Mouse (Mus musculus) neural tube, embryonic 10.5 days (tissue): ENCODE measurements around the gene Maml3.

Source experiments
- DNase-seq: peaks from one replicate; pipeline ENCODE4 v3.0.0-alpha.2; 2017; ENCODE audit warnings: low spot score; ENCODE audit errors: extremely low spot score

The Maml3 gene

GRCm38 (mm10) chr3:51673408-51674086, 431.3 kb downstream of the Maml3 start:
- peak; percentile 40 for DNase-seq

DNA sequence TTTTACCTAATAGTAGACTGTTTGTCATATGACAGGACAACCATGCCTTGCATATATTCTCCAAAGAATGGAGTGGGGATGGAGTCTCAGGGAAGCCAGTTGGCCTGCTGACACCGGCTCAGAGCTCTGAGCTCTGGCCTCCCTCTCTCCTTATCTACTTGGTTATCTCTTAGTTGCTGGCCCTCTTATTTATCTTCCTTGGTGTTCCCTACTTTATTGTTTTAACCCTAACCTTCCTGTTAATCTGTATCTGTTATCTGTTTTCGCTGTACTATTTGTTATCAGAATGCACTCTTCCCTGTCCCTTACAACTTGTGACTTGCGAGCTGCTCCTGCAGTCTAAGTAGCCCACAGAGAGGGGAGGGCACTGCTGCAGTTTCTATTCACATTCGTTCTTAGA, 432.2 kb downstream of the Maml3 start:
- no peak for DNase-seq

DNA sequence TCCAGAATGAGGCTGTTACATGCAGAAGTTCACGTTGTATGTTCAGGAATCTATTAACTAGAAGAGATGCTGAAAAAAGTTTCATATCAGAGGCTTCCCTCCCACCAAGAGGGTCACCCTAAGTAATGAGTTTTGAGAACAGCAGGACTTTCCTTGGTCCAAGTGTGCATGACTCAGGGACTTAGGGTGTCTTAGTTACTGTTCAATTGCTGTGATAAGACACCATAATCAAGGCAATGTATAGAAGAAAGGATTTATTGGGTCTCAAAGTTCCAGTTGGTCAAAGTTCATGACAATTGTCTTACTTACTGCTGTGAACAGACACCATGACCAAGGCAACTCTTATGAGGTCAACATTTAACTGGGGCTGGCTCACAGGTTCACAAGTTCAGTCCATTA, 433.8 kb downstream of the Maml3 start:
- DNase-seq: no peak

DNA sequence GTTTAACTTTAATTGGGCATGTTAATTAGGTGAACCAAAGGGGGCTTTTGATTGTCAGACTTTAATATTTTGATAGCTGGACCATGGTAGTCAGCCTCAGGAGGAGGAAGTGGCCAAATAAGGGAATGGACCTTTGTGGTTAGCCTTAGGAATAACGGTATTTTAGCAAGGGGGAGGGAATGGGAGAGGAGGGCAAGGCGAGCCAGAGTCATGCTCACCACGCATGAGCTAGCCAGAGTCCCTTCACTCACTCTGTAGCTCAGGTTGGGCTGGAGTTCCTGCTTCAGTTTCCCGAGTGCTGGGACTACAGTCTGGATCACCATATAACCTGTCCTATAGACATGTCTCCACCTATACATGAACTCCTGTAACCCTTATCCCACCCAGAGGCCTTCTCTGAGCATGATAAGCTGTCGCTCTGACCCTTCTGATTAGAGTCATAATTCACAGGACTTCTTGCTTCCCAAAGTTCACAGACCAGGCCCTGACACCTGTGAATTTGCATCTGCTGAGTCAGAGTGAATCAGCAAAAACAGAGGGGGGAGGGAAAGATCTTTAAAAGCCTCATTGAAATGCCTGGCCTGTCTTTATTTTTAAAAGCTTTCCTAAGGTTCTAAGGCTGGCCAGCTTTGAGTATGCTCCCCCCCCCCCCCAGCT, 434.3 kb downstream of the Maml3 start:
- no peak for DNase-seq

DNA sequence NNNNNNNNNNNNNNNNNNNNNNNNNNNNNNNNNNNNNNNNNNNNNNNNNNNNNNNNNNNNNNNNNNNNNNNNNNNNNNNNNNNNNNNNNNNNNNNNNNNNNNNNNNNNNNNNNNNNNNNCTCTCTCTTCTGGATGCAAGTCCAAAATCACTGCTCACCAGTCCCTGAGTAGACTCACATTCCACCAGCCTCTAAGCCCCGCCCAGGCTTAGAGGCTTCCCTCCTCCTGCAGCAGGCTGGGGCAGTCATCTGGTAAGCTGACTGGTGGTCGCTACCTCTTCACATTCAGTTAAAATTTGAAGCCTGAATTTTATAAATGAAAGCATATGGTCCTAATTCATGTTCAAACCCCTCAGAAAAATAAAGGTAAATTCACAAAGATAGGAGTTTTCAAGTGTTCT, 436.3 kb downstream of the Maml3 start:
- no peak for DNase-seq

DNA sequence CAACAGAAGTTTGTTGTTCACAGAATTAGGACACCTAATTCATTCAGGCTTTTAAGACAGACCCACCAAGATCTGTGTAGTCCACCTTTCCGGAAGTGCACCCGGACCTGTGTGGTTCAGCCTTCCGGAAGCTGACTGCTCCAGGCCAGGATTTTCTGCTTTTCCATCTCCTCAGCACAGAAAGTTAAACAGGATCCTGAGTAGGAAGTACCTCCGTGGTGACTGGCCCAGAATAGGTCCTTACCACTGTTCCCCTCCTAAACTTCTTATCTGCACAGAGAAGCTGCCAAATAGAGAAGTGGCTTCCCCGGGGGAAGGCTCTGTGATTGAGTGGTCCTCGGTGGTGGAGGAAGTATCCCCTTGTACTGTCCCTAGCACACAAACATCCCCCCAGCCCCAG, 442.3 kb downstream of the Maml3 start:
- DNase-seq: no peak

- no peak for DNase-seq
Observed at GRCm38 (mm10) chr3:51661880-51662550, 442.9 kb downstream of the Maml3 start.

DNA sequence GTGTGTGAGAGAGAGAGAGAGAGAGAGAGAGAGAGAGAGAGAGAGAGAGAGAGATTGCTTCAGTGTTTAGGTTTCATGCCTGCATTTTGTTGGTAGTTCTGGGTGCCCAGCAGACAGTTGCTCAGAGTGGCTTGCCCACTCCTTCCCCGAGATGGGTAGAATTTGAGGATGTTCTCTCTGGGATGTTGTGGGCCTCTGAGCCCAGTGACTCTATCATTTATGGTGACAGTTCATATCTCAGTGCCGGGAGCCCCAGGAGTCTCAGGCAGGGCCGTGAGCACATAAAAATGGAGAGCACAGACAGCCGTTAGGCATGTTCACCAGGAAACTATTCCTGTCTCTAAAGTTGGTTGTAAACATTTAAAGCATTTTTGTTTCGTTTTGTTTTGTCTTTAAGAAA, 443.5 kb downstream of the Maml3 start:
- no peak for DNase-seq

- DNase-seq: no peak
Observed at GRCm38 (mm10) chr3:51660821-51661276, 444.0 kb downstream of the Maml3 start.

- DNase-seq: no peak
Observed at GRCm38 (mm10) chr3:51660060-51660459, 444.8 kb downstream of the Maml3 start, which contains the start of gene Mgst2. Mgst2 (plus strand) TSS chr3:51660360.

DNA sequence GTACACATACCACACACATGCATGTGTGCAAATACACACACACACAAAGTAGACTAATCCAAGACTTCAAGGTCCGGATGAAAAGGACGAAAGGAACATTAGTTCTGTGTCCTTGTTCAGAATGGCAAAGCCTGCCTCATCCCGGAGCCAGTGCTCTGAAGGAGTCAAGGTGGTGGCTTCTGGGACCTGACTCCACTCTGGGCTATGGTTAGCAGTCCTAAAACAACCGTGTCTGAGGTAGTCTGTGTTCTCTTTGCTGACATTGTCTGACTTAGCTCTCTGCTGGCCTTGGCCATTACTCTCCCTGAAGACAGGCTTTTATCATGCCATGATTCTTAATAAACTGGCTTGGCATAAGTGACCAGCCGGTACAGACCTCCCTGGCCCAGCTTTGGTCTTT, 445.5 kb downstream of the Maml3 start:
- DNase-seq: no peak

GRCm38 (mm10) chr3:51654303-51655055, 450.4 kb downstream of the Maml3 start:
- no peak for DNase-seq

DNA sequence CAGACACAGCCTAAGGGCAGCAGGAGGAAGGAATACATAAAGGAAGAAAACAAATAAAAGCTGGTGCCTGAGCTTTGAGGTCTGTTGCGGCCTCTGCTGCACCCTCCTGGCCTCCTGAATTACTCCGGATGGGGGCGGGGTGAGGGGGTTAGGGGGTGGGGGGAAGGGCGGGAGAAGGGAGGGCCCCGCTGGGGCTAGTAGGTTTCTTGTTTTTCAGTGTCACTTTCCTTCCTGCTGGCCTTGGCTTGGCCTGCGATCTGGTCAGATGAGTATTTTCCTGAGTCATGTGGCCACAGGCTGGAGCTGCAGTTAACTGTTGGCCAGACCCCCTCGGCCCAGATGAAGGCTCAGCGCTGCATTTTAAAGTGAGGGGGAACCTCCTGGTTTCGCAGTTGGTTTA, 452.2 kb downstream of the Maml3 start:
- DNase-seq: peak; percentile 70

DNA sequence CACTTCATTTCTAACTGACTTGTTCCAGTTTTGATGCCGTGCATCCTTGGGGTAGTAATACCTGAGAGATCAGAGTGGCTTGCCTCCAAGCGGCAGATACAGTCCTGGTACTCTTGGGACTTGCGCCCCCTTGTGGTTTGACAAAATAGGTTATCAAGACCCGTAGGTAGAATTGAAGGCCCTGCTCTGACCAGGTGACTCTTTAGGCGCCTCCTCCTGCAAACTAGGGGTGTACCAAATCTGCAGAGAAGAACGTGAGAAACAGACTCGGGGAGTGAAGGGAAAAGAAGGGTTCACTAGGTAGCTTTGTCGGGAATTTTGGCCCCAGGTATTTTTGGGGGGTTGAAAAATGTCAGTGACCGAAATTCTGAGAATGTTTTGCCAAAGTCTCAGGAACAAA, 452.6 kb downstream of the Maml3 start:
- DNase-seq: peak; percentile 78

GRCm38 (mm10) chr3:51651149-51651548, 453.7 kb downstream of the Maml3 start:
- DNase-seq: no peak

GRCm38 (mm10) chr3:51649986-51650385, 454.9 kb downstream of the Maml3 start:
- DNase-seq: no peak

GRCm38 (mm10) chr3:51649426-51649825, 455.4 kb downstream of the Maml3 start:
- no peak for DNase-seq

- DNase-seq: peak; percentile 78
Observed at GRCm38 (mm10) chr3:51648037-51648664, 456.7 kb downstream of the Maml3 start.

GRCm38 (mm10) chr3:51647356-51647755, 457.5 kb downstream of the Maml3 start:
- DNase-seq: no peak

GRCm38 (mm10) chr3:51646301-51646700, 458.6 kb downstream of the Maml3 start:
- no peak for DNase-seq

- DNase-seq: no peak
Observed at GRCm38 (mm10) chr3:51645484-51645883, 459.4 kb downstream of the Maml3 start.
